Mouse (Mus musculus) ES-E14 (cell line): ENCODE results near the gene Mocs3.

Source experiments
- CHD2 ChIP-seq: IDR thresholded peaks from 2 replicates; pipeline ENCODE4 v1.6.1; 2014; ENCODE audit warnings: mild to moderate bottlenecking, low read depth, low read length, inconsistent platforms
- HCFC1 ChIP-seq: IDR thresholded peaks from 2 replicates; pipeline ENCODE4 v1.6.1; 2012; ENCODE audit warnings: low read length, inconsistent platforms, borderline replicate concordance; ENCODE audit not compliant: insufficient read depth
- ZC3H11A ChIP-seq: IDR thresholded peaks from 2 replicates; pipeline ENCODE4 v1.6.1; 2012; ENCODE audit warnings: low read depth, mild to moderate bottlenecking, inconsistent platforms, low read length, borderline replicate concordance

- TF ChIP-seq ZC3H11A (0 out of 2 replicates have a peak, but pooled peaks have one; percentile 26), CHD2 (no peak), HCFC1 (no peak)
These were observed 18.4 kb downstream of the Mocs3 start for GRCm38 (mm10) chr2:168248856-168249245.
